Mouse (Mus musculus) neural tube, embryonic 14.5 days (tissue): ENCODE results near the gene Igdcc3. TPM values are rescaled to one million over a fixed set of nuclear protein-coding genes. Genes with fewer than 3 reads are reported as not detected.
A peak's percentile ranks its signal among the peaks of the same experiment; 100 is the strongest.

Experiments used
- ATAC-seq: fragments of 200-750 bp; cut with Nextera tagmentation; 2 replicates; pipeline ENCODE4 v1.8.0; 2017; ENCODE audit warnings: low read depth, mild to moderate bottlenecking, moderate TSS enrichment, moderate library complexity
- H3K27ac ChIP-seq: fragments of 300-500 bp; sonication (generic); 2 replicates; pipeline ENCODE4 v1.5.1; 2014; ENCODE audit warnings: low read depth, mild to moderate bottlenecking, control low read depth, low read length, moderate library complexity, mixed read lengths
- H3K27me3 ChIP-seq: fragments of 300-500 bp; sonication (generic); 2 replicates; pipeline ENCODE4 v1.6.1; 2014; ENCODE audit warnings: low read length; ENCODE audit not compliant: control insufficient read depth, insufficient read depth
- H3K36me3 ChIP-seq: fragments of 300-500 bp; sonication (generic); 2 replicates; pipeline ENCODE4 v1.6.1; 2014; ENCODE audit warnings: low read length, mixed read lengths; ENCODE audit not compliant: control insufficient read depth, insufficient read depth
- H3K4me1 ChIP-seq: fragments of 300-500 bp; sonication (generic); 2 replicates; pipeline ENCODE4 v1.6.1; 2014; ENCODE audit warnings: low read length; ENCODE audit not compliant: control insufficient read depth, insufficient read depth
- H3K4me2 ChIP-seq: fragments of 300-500 bp; sonication (generic); 2 replicates; pipeline ENCODE4 v1.6.1; 2014; ENCODE audit warnings: mild to moderate bottlenecking, low read depth, low read length, control low read depth
- H3K4me3 ChIP-seq: fragments of 300-500 bp; sonication (generic); 2 replicates; pipeline ENCODE4 v1.5.1; 2014; ENCODE audit warnings: low read depth, low read length, control low read depth, mixed read lengths
- H3K9ac ChIP-seq: fragments of 300-500 bp; sonication (generic); replicated peaks from 2 replicates; pipeline ENCODE4 v1.6.1; 2014; ENCODE audit warnings: low read depth, mild to moderate bottlenecking, control low read depth, low read length, mixed read lengths
- H3K9me3 ChIP-seq: fragments of 300-500 bp; sonication (generic); 2 replicates; pipeline ENCODE4 v1.6.1; 2016; ENCODE audit warnings: low read length; ENCODE audit not compliant: control insufficient read depth
- WGBS: fragments of 180-500 bp; shearing (Covaris S2); extraction: QIAGEN DNeasy Blood & Tissue Kit; methylation state at CpG from one replicate; pipeline ENCODE4 v1.1.7; 2014; 5-methylcytosine and 5-hydroxymethylcytosine counted together
- polyA plus RNA-seq: library from polyadenylated mRNA; unstranded; fragments of >200 nt; fragmentation: Nextera tagmentation; extraction: Ambion mirVana; gene quantifications from 2 replicates; pipeline ENCODE4 v1.2.1, GENCODE M21; 2014

Igdcc3 gene
- polyA plus RNA-seq, result 9.9 and 10.1 TPM in 2 replicates

DNA sequence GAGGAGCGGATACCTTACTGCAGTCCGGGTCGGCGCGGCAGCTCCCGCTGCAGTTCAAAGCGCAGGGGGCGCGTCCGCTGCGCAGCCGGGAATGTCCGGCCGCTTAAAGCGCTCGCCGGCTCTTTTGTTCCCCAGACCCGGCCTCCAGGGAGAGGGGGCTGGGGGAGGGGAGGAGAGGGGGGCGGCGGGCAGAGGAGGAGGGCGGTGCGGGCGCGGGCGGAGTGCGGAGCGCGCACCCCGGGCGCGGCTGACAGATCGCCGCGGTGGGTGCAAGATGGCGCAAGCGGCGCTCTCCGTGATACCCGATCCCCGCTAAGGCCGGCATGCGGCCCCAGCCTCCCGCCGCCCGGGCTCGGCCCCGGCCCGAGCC, at the start of gene Igdcc3:
Gene Igdcc3, plus strand, starts transcription at position 254 of the 370 bp plus-strand sequence.
- H3K9me3 ChIP-seq, result no peaks in the 10 kb centered on the region
- H3K4me2 ChIP-seq, result peak within 1 kb of the TSS; percentile 90
- H3K4me3 ChIP-seq, result peak within 1 kb of the TSS; percentile 89
- WGBS, result 0% methylated on average over 15 of the region's 48 CpGs
- peaks cover 20% of the 10 kb centered on the region for H3K4me1 ChIP-seq
- peak within 1 kb of the TSS; percentile 91 for H3K9ac ChIP-seq
- peaks cover 6% of the 10 kb centered on the region; the same call in 1 of the 2 replicates for H3K36me3 ChIP-seq
- no peaks in the 10 kb centered on the region for H3K27me3 ChIP-seq
- H3K27ac ChIP-seq, result peak within 1 kb of the TSS; percentile 95
- peak; percentile 81 for ATAC-seq

DNA sequence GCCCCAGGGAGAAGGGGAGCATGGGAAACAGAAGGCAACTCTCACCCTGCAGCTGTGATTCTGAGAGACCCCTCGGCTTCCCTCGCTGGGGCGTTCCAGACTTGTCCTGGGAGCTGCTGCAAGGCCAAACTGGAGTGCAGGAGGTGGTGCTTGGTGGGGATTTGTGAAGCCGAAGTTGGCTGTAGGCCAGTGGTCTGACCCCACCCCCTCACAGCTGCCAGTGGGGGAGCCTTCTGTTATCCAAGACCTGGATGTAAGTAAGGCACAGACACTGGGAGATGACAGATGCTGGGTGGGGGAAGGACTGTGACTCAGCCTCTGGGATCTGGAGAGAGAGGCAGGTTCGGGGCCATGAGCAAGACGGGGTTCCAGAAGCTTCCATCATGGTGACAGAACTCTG, 46.8 kb upstream of the Igdcc3 start:
- Histone ChIP-seq H3K9me3 (no peaks in the 10 kb centered on the region), H3K27me3 (no peaks in the 10 kb centered on the region), H3K4me3 (no peak overlapping the region), H3K36me3 (no peaks in the 10 kb centered on the region), H3K4me2 (no peak overlapping the region), H3K9ac (no peak overlapping the region), H3K27ac (no peak overlapping the region), H3K4me1 (0 out of 2 replicates have a peak, but pooled peaks cover 3% of the 10 kb centered on the region)
- 42% methylated on average over 6 of the region's 6 CpGs for WGBS
- ATAC-seq, result no peak

DNA sequence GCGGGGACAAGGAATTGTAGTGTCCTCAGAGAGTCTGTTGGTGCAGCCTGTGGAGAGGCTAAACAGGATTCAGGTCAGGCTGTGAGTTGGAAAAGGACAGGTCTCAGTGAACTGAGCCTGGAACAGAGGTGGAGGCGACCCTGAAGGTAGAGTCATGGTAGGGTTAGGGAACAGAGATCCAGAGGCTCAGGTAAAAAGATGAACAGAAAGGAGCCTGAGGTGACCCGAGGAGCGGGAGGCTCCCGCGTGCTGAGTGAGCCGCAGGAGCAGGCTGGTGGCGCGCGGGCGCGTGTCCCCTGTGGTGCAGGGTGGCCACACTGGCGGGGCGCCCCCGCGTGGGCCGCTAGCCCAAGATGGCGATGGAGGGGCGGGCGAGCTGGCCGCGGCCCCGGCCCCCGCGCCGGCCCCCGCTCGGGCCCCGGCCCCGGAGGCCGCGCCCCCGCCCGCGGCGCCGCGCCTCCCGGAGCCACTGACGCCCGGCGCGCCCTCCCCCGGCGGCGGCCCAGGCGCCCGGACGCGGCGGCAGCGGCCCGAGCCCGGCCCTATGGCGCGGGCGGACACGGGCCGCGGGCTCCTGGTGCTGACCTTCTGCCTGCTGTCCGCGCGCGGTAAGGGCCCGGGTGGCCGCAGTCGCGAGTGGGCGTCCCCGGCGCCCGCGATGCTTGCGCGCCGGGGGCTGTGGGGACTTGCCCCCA, 39.9 kb upstream of the Igdcc3 start, which contains the start of gene Igdcc4:
Gene Igdcc4, plus strand, starts transcription at position 496 of the 695 bp plus-strand sequence.
- WGBS, result 2% methylated on average over 49 of the region's 76 CpGs
- peaks cover 8% of the 10 kb centered on the region; the same call in 1 of the 2 replicates for H3K4me1 ChIP-seq

DNA sequence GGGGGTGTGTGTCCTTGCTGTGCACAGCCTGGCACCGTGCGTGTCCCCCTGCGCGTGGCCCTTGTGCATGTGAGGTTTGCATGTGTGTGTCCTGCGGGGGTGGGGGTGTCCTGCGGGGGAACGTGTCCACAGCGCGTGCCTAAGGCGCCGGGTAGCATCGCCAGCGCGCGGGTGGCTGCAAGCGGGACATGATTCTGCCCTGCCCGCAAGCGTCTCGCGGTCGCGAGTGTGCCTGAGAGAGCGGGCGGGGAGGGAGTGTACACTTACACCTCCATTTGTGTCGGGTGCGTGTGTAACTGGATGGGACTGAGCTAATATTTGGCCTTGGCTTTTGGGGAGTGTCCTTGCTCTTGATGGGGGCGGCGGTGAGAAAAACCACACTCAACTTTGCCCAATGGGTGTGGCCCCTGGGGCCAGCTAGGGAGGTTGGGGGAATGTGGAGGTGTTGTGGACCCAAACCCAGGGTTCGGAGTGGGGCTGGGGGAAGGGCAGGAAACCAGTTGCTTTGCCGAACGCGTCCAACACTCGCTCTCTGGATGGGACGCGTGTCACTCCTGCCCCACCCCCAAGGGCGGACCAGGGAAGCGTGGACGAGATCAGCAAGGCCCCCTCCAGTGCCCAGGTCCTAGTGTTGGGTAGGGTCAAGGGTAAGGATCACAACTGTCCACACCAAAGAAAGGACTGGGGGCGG, 39.2 kb upstream of the Igdcc3 start:
- Histone ChIP-seq H3K36me3 (no peaks in the 10 kb centered on the region), H3K4me3 (peak overlapping the region; percentile 72), H3K9me3 (no peaks in the 10 kb centered on the region), H3K9ac (peak overlapping the region; percentile 77), H3K27ac (peak overlapping the region; percentile 74), H3K4me1 (peaks cover 8% of the 10 kb centered on the region; the same call in 1 of the 2 replicates), H3K27me3 (no peaks in the 10 kb centered on the region), H3K4me2 (peak overlapping the region; percentile 97)
- WGBS, result 0% methylated on average over 39 of the region's 39 CpGs
- ATAC-seq, result peak; percentile 68

More for the DNA sequence above, 39.9 kb upstream of the Igdcc3 start, which contains the start of gene Igdcc4:
- peak within 1 kb of the TSS; percentile 72 for H3K4me3 ChIP-seq
- H3K4me2 ChIP-seq, result peak within 1 kb of the TSS; percentile 97
- no peaks in the 10 kb centered on the region for H3K9me3 ChIP-seq
- H3K27me3 ChIP-seq, result no peaks in the 10 kb centered on the region
- ATAC-seq, result peak; percentile 21; the same call in 1 of the 2 replicates
- H3K36me3 ChIP-seq, result no peaks in the 10 kb centered on the region
- peak within 1 kb of the TSS; percentile 74 for H3K27ac ChIP-seq
- peak within 1 kb of the TSS; percentile 77 for H3K9ac ChIP-seq

DNA sequence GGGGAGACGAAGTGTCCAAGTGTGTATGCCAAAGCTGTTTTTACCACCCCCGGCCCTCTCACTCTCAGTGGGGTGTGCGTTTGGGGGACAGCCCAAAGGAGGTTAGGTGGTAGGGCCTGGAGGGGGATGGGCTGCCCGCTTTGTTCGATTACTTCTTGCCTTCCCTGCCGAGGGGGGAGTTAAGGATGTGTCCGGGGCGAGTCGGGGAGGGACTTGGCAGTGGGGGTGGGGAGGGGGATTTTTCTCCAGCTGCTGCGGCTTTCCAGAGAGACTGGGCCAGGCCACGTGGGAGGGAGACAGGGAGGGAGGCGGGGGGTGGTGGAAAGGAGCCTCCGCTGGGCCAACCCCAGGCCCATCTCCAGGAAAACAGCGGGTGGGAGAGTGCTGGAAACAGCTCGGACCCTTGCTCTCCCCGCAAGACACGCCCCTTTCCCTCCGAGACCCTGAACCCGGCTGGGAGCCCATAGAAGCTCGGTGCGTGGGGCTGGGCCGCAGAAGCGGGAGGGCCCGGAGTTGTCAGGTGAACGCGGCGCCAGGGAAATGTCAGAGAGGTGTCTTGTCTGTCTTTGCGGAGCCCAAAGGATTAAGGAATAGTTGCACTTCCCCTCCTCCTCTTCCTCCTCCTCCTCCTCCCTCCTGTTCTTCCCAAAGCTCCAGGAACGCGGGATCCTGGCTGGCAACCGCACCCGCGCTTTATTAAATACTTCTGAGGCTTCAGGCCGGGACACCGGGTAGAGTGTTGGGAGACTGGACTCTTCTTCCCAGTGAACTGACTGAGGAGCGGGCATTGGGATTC, 38.4 kb upstream of the Igdcc3 start:
- peak overlapping the region; percentile 77 for H3K9ac ChIP-seq
- H3K4me2 ChIP-seq, result peak overlapping the region; percentile 97
- no peaks in the 10 kb centered on the region for H3K36me3 ChIP-seq
- peak overlapping the region; percentile 72 for H3K4me3 ChIP-seq
- H3K4me1 ChIP-seq, result peaks cover 10% of the 10 kb centered on the region; the same call in 1 of the 2 replicates
- H3K9me3 ChIP-seq, result no peaks in the 10 kb centered on the region
- H3K27ac ChIP-seq, result peak overlapping the region; percentile 74; the same call in 1 of the 2 replicates
- ATAC-seq, result peak; percentile 54
- H3K27me3 ChIP-seq, result no peaks in the 10 kb centered on the region
- 3% methylated on average over 35 of the region's 36 CpGs for WGBS

DNA sequence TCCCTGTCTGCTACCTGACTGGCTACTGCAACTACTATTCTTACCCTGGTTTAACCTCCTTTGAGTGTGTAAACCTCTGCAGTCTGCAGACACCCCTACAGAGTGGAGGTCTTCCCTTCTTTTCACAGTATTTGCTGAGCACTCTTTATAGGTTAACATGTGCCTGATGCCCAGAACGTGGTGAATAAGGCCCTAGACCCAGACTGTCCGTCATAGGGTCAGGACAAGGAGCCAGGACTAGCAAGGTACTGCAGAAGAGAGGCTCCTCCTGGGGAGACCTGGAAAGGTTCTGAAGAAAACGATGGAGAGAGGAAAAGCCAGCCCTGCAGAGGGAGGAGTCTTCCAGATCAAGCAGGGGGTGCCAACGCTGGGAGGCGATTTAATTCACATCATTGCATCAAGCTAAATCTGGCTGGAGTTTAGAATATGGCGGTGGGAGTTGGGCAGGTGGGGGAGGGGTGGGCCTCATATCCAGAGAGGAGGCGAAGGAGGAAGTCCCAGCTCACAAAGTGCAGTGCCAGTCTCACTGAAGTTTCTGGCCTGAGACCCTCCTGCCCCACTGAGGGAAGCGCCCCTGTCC, 37.7 kb upstream of the Igdcc3 start:
- WGBS, result 23% methylated on average over 8 of the region's 8 CpGs
- Histone ChIP-seq H3K36me3 (no peaks in the 10 kb centered on the region), H3K9ac (peak overlapping the region; percentile 77), H3K4me1 (peaks cover 10% of the 10 kb centered on the region; the same call in 1 of the 2 replicates), H3K27me3 (no peaks in the 10 kb centered on the region), H3K9me3 (no peaks in the 10 kb centered on the region), H3K27ac (peak overlapping the region; percentile 74; the same call in 1 of the 2 replicates), H3K4me3 (peak overlapping the region; percentile 72), H3K4me2 (peak overlapping the region; percentile 97)
- ATAC-seq, result no peak

DNA sequence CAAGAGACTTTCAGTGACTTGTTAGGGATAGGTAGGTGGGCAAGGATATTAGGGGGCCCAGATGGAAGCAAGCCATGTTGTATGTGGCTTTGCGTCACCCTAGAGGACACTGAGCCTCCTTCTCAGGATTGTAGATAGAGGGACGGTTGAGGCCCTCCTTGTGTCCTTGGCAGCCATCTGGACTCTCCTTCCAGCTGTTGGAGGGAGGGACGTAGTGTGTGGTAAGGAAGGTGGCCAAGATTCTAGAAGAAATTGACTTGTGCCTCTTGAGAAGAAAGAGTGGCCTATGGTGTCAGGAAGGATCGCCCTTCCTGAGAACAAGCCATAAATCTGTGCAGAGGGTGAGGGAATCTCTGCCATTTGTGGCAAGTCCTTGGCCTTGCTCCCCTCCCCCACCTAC, 34.2 kb upstream of the Igdcc3 start:
- 85% methylated on average over 4 of the region's 4 CpGs for WGBS
- Histone ChIP-seq H3K27ac (no peak overlapping the region), H3K4me2 (no peak overlapping the region), H3K4me3 (no peak overlapping the region), H3K9me3 (no peaks in the 10 kb centered on the region), H3K36me3 (no peaks in the 10 kb centered on the region), H3K27me3 (no peaks in the 10 kb centered on the region), H3K4me1 (peaks cover 16% of the 10 kb centered on the region; the same call in 1 of the 2 replicates), H3K9ac (no peak overlapping the region)
- no peak for ATAC-seq

DNA sequence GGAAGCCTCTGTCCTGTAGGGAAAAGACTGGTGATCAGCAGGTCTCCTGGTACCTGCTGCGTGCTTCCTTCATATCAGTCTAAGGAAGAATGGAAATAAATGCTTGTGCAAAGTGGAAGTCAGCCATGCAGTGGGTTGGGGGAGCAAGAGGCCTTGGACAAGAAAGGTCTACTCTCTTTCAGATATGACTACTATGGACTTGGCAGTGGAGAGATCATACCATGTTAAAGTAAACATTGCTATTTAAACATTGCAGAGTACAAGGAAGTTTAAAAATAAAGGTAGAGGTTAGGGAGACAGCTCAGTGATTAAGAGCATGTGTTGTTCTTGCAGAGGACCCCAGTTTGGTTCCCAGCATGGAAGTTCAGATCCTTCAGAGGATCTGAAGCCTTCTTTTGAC, 33.1 kb upstream of the Igdcc3 start:
- WGBS, result 81% methylated on average over 1 of the region's 1 CpGs
- ATAC-seq, result no peak

More for the DNA sequence above, 33.1 kb upstream of the Igdcc3 start:
- Histone ChIP-seq H3K4me3 (no peak overlapping the region), H3K9me3 (no peaks in the 10 kb centered on the region), H3K36me3 (no peaks in the 10 kb centered on the region), H3K4me1 (peaks cover 12% of the 10 kb centered on the region; the same call in 1 of the 2 replicates), H3K27me3 (no peaks in the 10 kb centered on the region), H3K27ac (no peak overlapping the region), H3K9ac (no peak overlapping the region), H3K4me2 (no peak overlapping the region)
